22 mouse cellular contexts compared by ENCODE assay signal in the genomic region with DNA sequence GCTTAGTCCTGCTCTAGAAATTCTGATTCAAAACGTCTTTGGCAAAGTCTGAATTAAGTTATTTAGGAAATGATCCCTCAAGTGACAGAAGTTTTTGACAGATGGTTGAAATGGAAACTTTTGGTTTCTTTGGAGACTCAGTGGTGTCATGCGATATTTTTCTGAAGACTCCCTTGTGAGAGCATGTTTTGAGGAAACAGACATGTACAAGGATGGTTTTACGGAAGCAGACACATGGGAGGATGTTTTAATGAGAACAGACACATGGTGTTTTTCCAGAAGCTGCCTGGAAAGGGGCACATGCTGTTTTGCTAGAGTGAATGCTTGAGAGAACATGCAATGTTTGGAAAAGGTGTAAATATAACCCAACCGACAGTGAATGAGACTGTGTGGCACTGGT. TPM values are rescaled to one million over a fixed set of nuclear protein-coding genes. Genes with fewer than 3 reads are reported as not detected.
DNase-seq lines count a peak whose midpoint lies in the region; TF ChIP-seq lines count a peak whose summit lies in the region.
"Had no signal": no experiment of that assay in that cellular context is flagged by ENCODE, and none has a peak within 500 bp of the region (broad histone marks: within the 10 kb centered on the region; RNA-seq: fewer than 3 reads in every experiment).

No protein-coding gene starts in this region.

- intact Hi-C loops in heart, postnatal 36 days (cut with DNase I), result no loop called here

- DNase-seq in layer of hippocampus, adult 11-12 months (ENCODE audit: low spot score), result peak; percentile 11
- no peak for DNase-seq in layer of hippocampus, postnatal 10 days (ENCODE audit: low spot score in 2 of 2)
- peak; percentile 7 for DNase-seq in brain, adult 2 months (ENCODE audit: low read depth, low spot score)
- peak; percentile 1 for DNase-seq in brain, embryonic 14.5 days (ENCODE audit: low read depth)
- peak; percentile 3 for DNase-seq in layer of hippocampus, adult 9-10 months (ENCODE audit: low spot score)
- no peak for DNase-seq in heart, postnatal 36 days
- no peak for DNase-seq in thymus, postnatal 0 days (ENCODE audit: low spot score)
- DNase-seq in urinary bladder, postnatal 4 days (ENCODE audit: low spot score in 2 of 2), result no peak
- DNase-seq: adrenal gland, adult 2 months; adrenal gland, postnatal 25 days; cerebellum, adult 11-12 months; cerebellum, adult 9-10 months; cerebellum, postnatal 25 days; gastrocnemius, postnatal 10 days; heart, adult 2 months; heart, postnatal 14 days had no signal

- TF ChIP-seq POLR2A in brain, embryonic 14.5 days (IDR thresholded peaks at IDR 0.05; ENCODE audit: borderline replicate concordance, extremely low read depth, insufficient read depth, insufficient read length, poor library complexity, severe bottlenecking), result no peak

- no peak for TF ChIP-seq CTCF in brain, embryonic 14.5 days (IDR thresholded peaks at IDR 0.05; ENCODE audit: borderline replicate concordance, extremely low read depth, insufficient read depth, insufficient read length)

RNA-seq across cellular contexts. Expression of a gene that starts 57.7 kb away (rescaled TPM):
- not detected for total RNA-seq in layer of hippocampus, postnatal 10 days (2021)
- polyA plus RNA-seq in brain, embryonic 14.5 days (2012; rRNA removed), result 0.01 and 0.04 TPM in 2 replicates
- total RNA-seq in heart, postnatal 36 days (2021), result not detected
- not detected in 2 replicates for polyA plus RNA-seq in thymus, postnatal 0 days (2015; fragmentation: Nextera tagmentation; extraction: Ambion mirVana)
- total RNA-seq: adrenal gland, postnatal 25 days; gastrocnemius, postnatal 10 days; heart, adult 2 months had no signal
- polyA plus RNA-seq: adrenal gland, adult 2 months; embryonic facial prominence, embryonic 13.5 days; forebrain, embryonic 12.5 days; heart, adult 2 months; heart, embryonic 11.5 days; heart, embryonic 15.5 days; hindbrain, embryonic 10.5 days; hindbrain, embryonic 14.5 days had no signal

Comparison
In these comparisons a context has a peak if more than half of its experiments do, and no peak if none do; other contexts are left out.
1. DNase-seq: peak in layer of hippocampus, adult 11-12 months (single experiment), brain, adult 2 months (single experiment), brain, embryonic 14.5 days (single experiment) and layer of hippocampus, adult 9-10 months (single experiment); none in layer of hippocampus, postnatal 10 days (0 of 2), heart, postnatal 36 days (0 of 2), thymus, postnatal 0 days (single experiment) and urinary bladder, postnatal 4 days (0 of 2).